Mouse (Mus musculus): ENCODE results near the gene Actrt2.

DNA sequence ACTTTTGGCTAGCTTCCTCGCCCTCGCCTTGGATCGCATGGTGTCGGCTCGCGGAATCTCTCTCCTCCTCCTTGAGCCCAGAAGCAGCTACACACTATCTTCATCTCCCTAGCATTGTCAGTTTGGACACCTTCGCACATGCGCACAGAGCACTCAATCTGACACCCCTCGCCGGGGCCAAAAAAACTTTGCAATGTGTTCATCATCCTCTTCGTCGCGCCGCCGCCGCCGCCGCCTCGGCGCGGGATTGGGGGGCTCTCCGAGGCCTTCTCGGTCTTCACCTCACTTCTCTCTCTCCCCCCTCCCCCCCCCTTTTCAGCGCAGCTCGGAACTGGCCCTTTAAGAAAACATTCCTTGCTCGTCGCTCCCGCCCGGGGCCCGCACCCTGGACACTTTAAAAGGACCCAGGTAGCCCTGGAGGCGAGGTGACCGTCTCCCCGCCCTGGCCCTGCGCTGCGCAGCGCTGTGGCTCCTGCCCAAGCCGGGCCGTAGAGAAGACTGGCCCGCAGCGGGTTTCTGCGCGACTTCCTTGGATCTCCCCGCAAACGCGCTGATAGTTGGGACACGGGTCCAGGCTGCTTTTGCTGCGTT, 30.9 kb downstream of the Actrt2 start, which contains the start of gene Prdm16:
- TF ChIP-seq POLR2A (IDR thresholded peaks at IDR 0.05; ENCODE audit: borderline replicate concordance, extremely low read depth, insufficient read depth, insufficient read length, poor library complexity, severe bottlenecking) (no peak), CTCF (IDR thresholded peaks at IDR 0.05; ENCODE audit: borderline replicate concordance, extremely low read depth, insufficient read depth, insufficient read length) (no peak)

Measured in brain, embryonic 14.5 days (tissue).